Mouse (Mus musculus): ENCODE results near the gene Mup22.
"Not testable (repeated sequence)": the region's sequence is repeated elsewhere in the genome, so short reads cannot be mapped to it uniquely, and the experiment has no call there.

The Mup22 gene

GRCm38 (mm10) chr4:60821363-60821762 is at the start of gene Mup22:
Gene Mup22 (minus strand): TSS chr4:60821463.
- not testable (repeated sequence) for DNase-seq

GRCm38 (mm10) chr4:60840889-60841288 is 19.6 kb upstream of the Mup22 start:
- not testable (repeated sequence) for DNase-seq

All from cerebellum, postnatal 25 days (tissue).